Mouse (Mus musculus): ENCODE results near the gene Gm11444. TPM values are rescaled to one million over a fixed set of nuclear protein-coding genes. Genes with fewer than 3 reads are reported as not detected.

Gene Gm11444
- polyA plus RNA-seq, 1 experiment from 2014 or later: not detected

- H3K27ac ChIP-seq (ENCODE audit: low read length): peak overlapping the region; percentile 72
- peak overlapping the region; percentile 69 for H3K9ac ChIP-seq (ENCODE audit: low read length)
- peak overlapping the region; percentile 61 for H3K4me3 ChIP-seq (replicated peaks; ENCODE audit: low read length)
- peaks cover 23% of the 10 kb centered on the region for H3K27me3 ChIP-seq (ENCODE audit: control insufficient read depth, insufficient read depth, low read length)
- peak; percentile 80 for ATAC-seq (ENCODE audit: insufficient read depth, low FRiP score)
- H3K9me3 ChIP-seq (replicated peaks; ENCODE audit: control insufficient read depth, low read length): no peaks in the 10 kb centered on the region
- WGBS: 1% methylated on average over 54 of the region's 54 CpGs
- peaks cover 26% of the 10 kb centered on the region for H3K4me1 ChIP-seq (ENCODE audit: control insufficient read depth, insufficient read depth, low read length)
- H3K36me3 ChIP-seq (ENCODE audit: control insufficient read depth, insufficient read depth, low read length): no peaks in the 10 kb centered on the region
- peak overlapping the region; percentile 92 for H3K4me2 ChIP-seq (ENCODE audit: low read depth, low read length)
These were observed 5.8 kb downstream of the Gm11444 start for GRCm38 (mm10) chr11:85844144-85844965.

GRCm38 (mm10) chr11:85843347-85843692 is 6.8 kb downstream of the Gm11444 start:
- peak; percentile 49; the same call in 1 of the 2 replicates for ATAC-seq (ENCODE audit: insufficient read depth, low FRiP score)
- Histone ChIP-seq H3K9me3 (replicated peaks; ENCODE audit: control insufficient read depth, low read length) (no peaks in the 10 kb centered on the region), H3K36me3 (ENCODE audit: control insufficient read depth, insufficient read depth, low read length) (no peaks in the 10 kb centered on the region), H3K4me1 (ENCODE audit: control insufficient read depth, insufficient read depth, low read length) (peaks cover 26% of the 10 kb centered on the region), H3K27me3 (ENCODE audit: control insufficient read depth, insufficient read depth, low read length) (peaks cover 29% of the 10 kb centered on the region), H3K27ac (ENCODE audit: low read length) (peak overlapping the region; percentile 72), H3K4me2 (ENCODE audit: low read depth, low read length) (peak overlapping the region; percentile 92), H3K9ac (ENCODE audit: low read length) (peak overlapping the region; percentile 69), H3K4me3 (replicated peaks; ENCODE audit: low read length) (peak overlapping the region; percentile 61)
- 1% methylated on average over 18 of the region's 18 CpGs for WGBS

GRCm38 (mm10) chr11:85842596-85843346 is 7.4 kb downstream of the Gm11444 start:
- Histone ChIP-seq H3K27ac (ENCODE audit: low read length) (peak overlapping the region; percentile 72), H3K9me3 (replicated peaks; ENCODE audit: control insufficient read depth, low read length) (no peaks in the 10 kb centered on the region), H3K4me1 (ENCODE audit: control insufficient read depth, insufficient read depth, low read length) (peaks cover 32% of the 10 kb centered on the region), H3K36me3 (ENCODE audit: control insufficient read depth, insufficient read depth, low read length) (no peaks in the 10 kb centered on the region), H3K27me3 (ENCODE audit: control insufficient read depth, insufficient read depth, low read length) (peaks cover 29% of the 10 kb centered on the region), H3K4me3 (replicated peaks; ENCODE audit: low read length) (peak overlapping the region; percentile 61), H3K9ac (ENCODE audit: low read length) (peak overlapping the region; percentile 69), H3K4me2 (ENCODE audit: low read depth, low read length) (peak overlapping the region; percentile 92)
- ATAC-seq (ENCODE audit: insufficient read depth, low FRiP score): no peak
- 9% methylated on average over 24 of the region's 24 CpGs for WGBS

GRCm38 (mm10) chr11:85841980-85842379 is 8.2 kb downstream of the Gm11444 start:
- Histone ChIP-seq H3K9ac (ENCODE audit: low read length) (peak overlapping the region; percentile 73), H3K27ac (ENCODE audit: low read length) (peak overlapping the region; percentile 69), H3K36me3 (ENCODE audit: control insufficient read depth, insufficient read depth, low read length) (no peaks in the 10 kb centered on the region), H3K27me3 (ENCODE audit: control insufficient read depth, insufficient read depth, low read length) (peaks cover 37% of the 10 kb centered on the region), H3K4me2 (ENCODE audit: low read depth, low read length) (peak overlapping the region; percentile 93), H3K4me1 (ENCODE audit: control insufficient read depth, insufficient read depth, low read length) (peaks cover 40% of the 10 kb centered on the region), H3K4me3 (replicated peaks; ENCODE audit: low read length) (peak overlapping the region; percentile 39), H3K9me3 (replicated peaks; ENCODE audit: control insufficient read depth, low read length) (no peaks in the 10 kb centered on the region)
- 2% methylated on average over 32 of the region's 32 CpGs for WGBS
- peak; percentile 43; the same call in 1 of the 2 replicates for ATAC-seq (ENCODE audit: insufficient read depth, low FRiP score)

GRCm38 (mm10) chr11:85841211-85841681 is 8.9 kb downstream of the Gm11444 start:
- peak overlapping the region; percentile 39; the same call in 1 of the 2 replicates for H3K4me3 ChIP-seq (replicated peaks; ENCODE audit: low read length)
- WGBS: 35% methylated on average over 8 of the region's 8 CpGs
- no peaks in the 10 kb centered on the region for H3K36me3 ChIP-seq (ENCODE audit: control insufficient read depth, insufficient read depth, low read length)
- no peaks in the 10 kb centered on the region for H3K9me3 ChIP-seq (replicated peaks; ENCODE audit: control insufficient read depth, low read length)
- no peak overlapping the region for H3K27ac ChIP-seq (ENCODE audit: low read length)
- ATAC-seq (ENCODE audit: insufficient read depth, low FRiP score): no peak
- peak overlapping the region; percentile 93 for H3K4me2 ChIP-seq (ENCODE audit: low read depth, low read length)
- peaks cover 36% of the 10 kb centered on the region; the same call in 1 of the 2 replicates for H3K4me1 ChIP-seq (ENCODE audit: control insufficient read depth, insufficient read depth, low read length)
- peaks cover 41% of the 10 kb centered on the region for H3K27me3 ChIP-seq (ENCODE audit: control insufficient read depth, insufficient read depth, low read length)
- peak overlapping the region; percentile 43; the same call in 1 of the 2 replicates for H3K9ac ChIP-seq (ENCODE audit: low read length)

GRCm38 (mm10) chr11:85840803-85841145 is 9.4 kb downstream of the Gm11444 start:
- H3K9ac ChIP-seq (ENCODE audit: low read length): peak overlapping the region; percentile 58
- H3K27me3 ChIP-seq (ENCODE audit: control insufficient read depth, insufficient read depth, low read length): peaks cover 45% of the 10 kb centered on the region

GRCm38 (mm10) chr11:85840031-85840802 is 9.9 kb downstream of the Gm11444 start:
- WGBS: 32% methylated on average over 27 of the region's 27 CpGs
- Histone ChIP-seq H3K27me3 (ENCODE audit: control insufficient read depth, insufficient read depth, low read length) (peaks cover 49% of the 10 kb centered on the region), H3K9ac (ENCODE audit: low read length) (peak overlapping the region; percentile 58), H3K9me3 (replicated peaks; ENCODE audit: control insufficient read depth, low read length) (no peaks in the 10 kb centered on the region), H3K27ac (ENCODE audit: low read length) (peak overlapping the region; percentile 31; the same call in 1 of the 2 replicates), H3K36me3 (ENCODE audit: control insufficient read depth, insufficient read depth, low read length) (no peaks in the 10 kb centered on the region), H3K4me1 (ENCODE audit: control insufficient read depth, insufficient read depth, low read length) (peaks cover 36% of the 10 kb centered on the region; the same call in 1 of the 2 replicates), H3K4me3 (replicated peaks; ENCODE audit: low read length) (peak overlapping the region; percentile 66), H3K4me2 (ENCODE audit: low read depth, low read length) (peak overlapping the region; percentile 93)
- no peak for ATAC-seq (ENCODE audit: insufficient read depth, low FRiP score)

More at GRCm38 (mm10) chr11:85840803-85841145, 9.4 kb downstream of the Gm11444 start:
- Histone ChIP-seq H3K27ac (ENCODE audit: low read length) (peak overlapping the region; percentile 31), H3K9me3 (replicated peaks; ENCODE audit: control insufficient read depth, low read length) (no peaks in the 10 kb centered on the region), H3K36me3 (ENCODE audit: control insufficient read depth, insufficient read depth, low read length) (no peaks in the 10 kb centered on the region), H3K4me3 (replicated peaks; ENCODE audit: low read length) (peak overlapping the region; percentile 25), H3K4me1 (ENCODE audit: control insufficient read depth, insufficient read depth, low read length) (peaks cover 36% of the 10 kb centered on the region; the same call in 1 of the 2 replicates), H3K4me2 (ENCODE audit: low read depth, low read length) (peak overlapping the region; percentile 93)
- ATAC-seq (ENCODE audit: insufficient read depth, low FRiP score): no peak
- WGBS: 28% methylated on average over 21 of the region's 21 CpGs

- H3K4me1 ChIP-seq (ENCODE audit: control insufficient read depth, insufficient read depth, low read length): peaks cover 34% of the 10 kb centered on the region; the same call in 1 of the 2 replicates
- H3K4me3 ChIP-seq (replicated peaks; ENCODE audit: low read length): peak overlapping the region; percentile 66
- no peak overlapping the region for H3K27ac ChIP-seq (ENCODE audit: low read length)
- H3K9me3 ChIP-seq (replicated peaks; ENCODE audit: control insufficient read depth, low read length): no peaks in the 10 kb centered on the region
- H3K36me3 ChIP-seq (ENCODE audit: control insufficient read depth, insufficient read depth, low read length): no peaks in the 10 kb centered on the region
- no peak for ATAC-seq (ENCODE audit: insufficient read depth, low FRiP score)
- WGBS: 46% methylated on average over 7 of the region's 7 CpGs
- peak overlapping the region; percentile 93 for H3K4me2 ChIP-seq (ENCODE audit: low read depth, low read length)
- peaks cover 53% of the 10 kb centered on the region for H3K27me3 ChIP-seq (ENCODE audit: control insufficient read depth, insufficient read depth, low read length)
- peak overlapping the region; percentile 79 for H3K9ac ChIP-seq (ENCODE audit: low read length)
These were observed 10.7 kb downstream of the Gm11444 start for GRCm38 (mm10) chr11:85839258-85840030.

Data from stomach, embryonic 16.5 days (tissue).